Mouse (Mus musculus) inflammation-experienced regulatory T-cells, adult 6 months (primary cell): ENCODE results near the gene Smagp. TPM values are rescaled to one million over a fixed set of nuclear protein-coding genes. Genes with fewer than 3 reads are reported as not detected.

Source experiments
- ATAC-seq: one replicate; pipeline ENCODE4 v1.8.0; 2017
- polyA plus RNA-seq, 3 experiments: library from polyadenylated mRNA; unstranded; fragments of 100-300 nt; shearing (Covaris generic); gene quantifications; one replicate each; pipeline ENCODE4 v1.2.1; 2017

The Smagp gene
- polyA plus RNA-seq, 3 experiments from 2014 or later, result 1.3 TPM; not detected in 2

GRCm38 (mm10) chr15:100588297-100588696 is 48.4 kb downstream of the Smagp start:
- ATAC-seq, result no peak

- ATAC-seq, result no peak
Observed at GRCm38 (mm10) chr15:100587166-100587565, 49.6 kb downstream of the Smagp start.

GRCm38 (mm10) chr15:100585931-100586330 is 50.8 kb downstream of the Smagp start:
- ATAC-seq, result no peak

DNA sequence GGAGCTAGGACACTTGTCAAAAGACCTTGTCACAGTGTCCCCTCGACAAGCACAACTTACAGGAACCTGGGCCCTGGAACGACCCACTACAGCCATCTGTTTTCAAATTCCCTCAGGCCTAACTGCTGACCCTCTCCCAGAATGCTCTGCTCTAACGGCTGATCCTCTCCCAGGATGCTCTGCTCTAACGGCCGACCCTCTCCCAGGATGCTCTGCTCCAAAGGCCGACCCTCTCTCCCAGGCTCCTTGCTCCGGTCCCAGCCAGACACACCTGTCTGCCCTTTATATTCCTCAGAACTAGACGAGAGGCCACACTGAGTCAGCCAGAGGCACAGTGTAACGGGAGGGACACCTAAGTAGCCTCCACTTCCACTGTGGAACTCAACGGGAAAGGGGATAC is 56.6 kb downstream of the Smagp start:
- ATAC-seq, result no peak

DNA sequence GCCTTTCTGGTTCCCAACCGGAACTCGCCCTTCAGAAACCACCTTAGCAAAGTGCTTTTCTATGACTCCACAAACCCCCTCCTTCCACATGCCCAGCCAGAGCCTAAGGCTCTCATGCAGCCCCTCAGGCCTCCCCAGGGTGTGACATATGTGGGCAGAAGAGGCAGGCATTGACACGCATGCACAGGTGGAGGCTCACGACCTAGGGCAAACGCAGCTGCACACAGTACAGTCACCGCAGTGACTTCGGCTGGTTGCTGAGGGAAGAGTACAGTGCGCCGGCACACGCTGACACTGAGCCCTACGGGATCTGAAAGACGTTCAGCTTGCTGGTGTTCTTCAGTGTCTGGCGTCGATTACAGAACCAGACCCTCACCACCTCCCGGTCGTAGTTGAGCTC is 58.8 kb downstream of the Smagp start:
- ATAC-seq, result no peak

DNA sequence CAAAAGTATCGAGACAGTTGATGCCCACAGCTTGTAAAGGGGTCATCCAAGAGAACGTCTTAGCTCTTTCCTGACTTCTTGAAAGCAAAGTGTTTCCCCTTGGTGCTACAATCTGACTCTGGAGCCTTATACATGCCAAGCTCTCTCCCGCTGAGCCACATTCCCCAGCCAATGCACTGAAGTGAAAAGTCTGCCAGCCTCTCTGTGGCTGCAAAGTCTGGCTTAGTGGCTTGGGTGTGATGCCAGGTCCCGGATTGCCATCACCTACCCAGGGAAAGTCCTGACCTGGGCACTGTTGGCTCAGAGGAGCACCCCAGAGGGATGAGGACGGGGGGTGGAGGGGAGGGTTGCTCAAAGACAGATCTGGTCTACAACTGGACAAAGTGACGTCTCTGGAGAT is 59.9 kb downstream of the Smagp start:
- ATAC-seq, result no peak

DNA sequence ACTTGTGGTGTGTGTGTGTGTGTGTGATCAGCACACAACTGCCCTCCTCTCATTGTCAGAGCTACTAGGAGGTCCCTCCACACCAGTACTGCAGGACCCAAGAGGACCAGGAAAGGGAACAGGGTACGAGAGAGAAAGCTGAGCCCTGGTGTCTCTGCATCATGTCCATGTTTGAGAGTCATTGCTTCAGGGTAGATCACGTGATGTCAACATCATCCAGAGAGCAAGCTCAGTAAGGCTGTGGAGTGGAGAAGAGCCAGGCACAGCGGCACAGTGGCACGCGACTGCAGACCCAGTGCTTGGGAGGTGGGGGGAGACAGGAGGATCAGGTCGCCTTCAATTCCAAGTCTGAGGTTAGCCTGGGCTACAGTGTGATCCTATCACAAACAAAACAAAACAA is 60.3 kb downstream of the Smagp start:
- ATAC-seq, result no peak

DNA sequence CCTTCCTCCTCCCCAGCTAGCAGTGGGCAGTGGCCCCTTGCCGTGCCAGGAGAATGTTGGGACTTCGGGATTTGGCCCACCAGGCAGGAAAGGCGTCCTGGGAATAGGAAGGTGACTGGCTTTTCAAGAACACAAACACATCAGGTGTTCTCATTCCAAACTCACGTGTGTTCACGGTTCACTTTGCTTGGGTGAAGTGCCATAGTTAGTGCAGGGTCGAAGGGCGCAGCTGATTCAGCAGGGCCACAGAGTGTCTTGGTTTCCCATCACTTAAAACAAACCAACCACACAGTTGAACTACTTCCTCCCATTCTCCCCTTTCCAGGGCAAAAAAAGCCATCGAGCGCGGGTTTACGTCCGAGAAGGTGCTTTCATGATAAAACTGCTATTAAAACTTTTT is 61.4 kb downstream of the Smagp start:
- ATAC-seq, result no peak

GRCm38 (mm10) chr15:100574378-100574777 is 62.4 kb downstream of the Smagp start:
- no peak for ATAC-seq

GRCm38 (mm10) chr15:100573946-100574345 is 62.8 kb downstream of the Smagp start:
- no peak for ATAC-seq

Other genes starting within 250 kb of the Smagp start
- under 1 TPM in 2 of 3 experiments, not detected in 1; 0.26 to 0.49 TPM for gene Gm5475, start 214.8 kb downstream of the Smagp start, polyA plus RNA-seq
- 10 to 100 TPM; 20.5 to 30.5 (median 26.7) TPM for gene Slc11a2, start 211.9 kb downstream of the Smagp start, polyA plus RNA-seq
- gene Letmd1, start 167.9 kb downstream of the Smagp start, polyA plus RNA-seq, result 10 to 100 TPM; 24.6 to 58.8 (median 54.5) TPM
- gene Csrnp2, start 141.5 kb downstream of the Smagp start, polyA plus RNA-seq, result 1 to 10 TPM in 2 of 3 experiments, under 1 TPM in 1; 0.91 to 1.8 (median 1.5) TPM
- gene Tfcp2, start 84.9 kb downstream of the Smagp start, polyA plus RNA-seq, result 1 to 10 TPM; 3.7 to 8.4 (median 5.6) TPM
- gene Pou6f1, start 37.0 kb downstream of the Smagp start, polyA plus RNA-seq, result 10 to 100 TPM in 2 of 3 experiments, 1 to 10 TPM in 1; 7.4 to 19.8 (median 18.8) TPM
- gene Dazap2, start 21.6 kb downstream of the Smagp start, polyA plus RNA-seq, result 100 to 1,000 TPM; 722 to 762 (median 736) TPM
- gene Bin2, start 32.6 kb upstream of the Smagp start, polyA plus RNA-seq, result 100 to 1,000 TPM; 292 to 493 (median 317) TPM
- gene Cela1, start 51.0 kb upstream of the Smagp start, polyA plus RNA-seq, result 10 to 100 TPM in 1 of 3 experiments, 1 to 10 TPM in 2; 6.8 to 12.6 (median 8.2) TPM
- 10 to 100 TPM; 55.3 to 67.0 (median 65.0) TPM for gene Galnt6, start 92.4 kb upstream of the Smagp start, polyA plus RNA-seq
- gene Slc4a8, start 124.8 kb upstream of the Smagp start, polyA plus RNA-seq, result 10 to 100 TPM in 1 of 3 experiments, 1 to 10 TPM in 2; 7.4 to 10.9 (median 9.1) TPM
- 1 to 10 TPM in 1 of 3 experiments, under 1 TPM in 2; 0.14 to 1.1 (median 0.78) TPM for gene Scn8a, start 232.9 kb upstream of the Smagp start, polyA plus RNA-seq